Mouse (Mus musculus) gastrocnemius, adult 18-20 months (tissue): ENCODE data around the gene Amh. TPM values are rescaled to one million over a fixed set of nuclear protein-coding genes. Genes with fewer than 3 reads are reported as not detected.

Experiments
- DNase-seq: peaks from one replicate; pipeline ENCODE4 v3.0.0; 2021; ENCODE audit warnings: low spot score
- microRNA-seq: library from miRNA; unstranded; fragments of <30 nt; microRNA quantifications from one replicate; pipeline ENCODE4 v1.2.0, GENCODE M21; 2021
- total RNA-seq, 2 experiments: library from RNA; stranded (reverse); gene quantifications; 2 replicates each; pipeline ENCODE4 v1.2.3; 2021

Gene Amh
- total RNA-seq, 2 experiments from 2014 or later: 0.31 to 0.32 TPM

GRCm38 (mm10) chr10:80855749-80856073 is 50.7 kb downstream of the Amh start:
- DNase-seq: no peak

- DNase-seq: no peak
Measured at GRCm38 (mm10) chr10:80856267-80856666, 51.2 kb downstream of the Amh start.

- no peak for DNase-seq
Measured at GRCm38 (mm10) chr10:80856908-80857307, 51.9 kb downstream of the Amh start.

Small RNA genes lying within 50 kb of the gene (microRNA-seq; reads per million reads assigned to microRNA genes)
- gene Mir1982: 8.9 reads per million, percentile 21 among the genes with 10 or more reads in this experiment

Other genes starting within 250 kb of the Amh start
- 10 to 100 TPM in 1 of 2 experiments, 1 to 10 TPM in 1; 9.6 to 11.1 TPM for gene Rexo1, start 243.7 kb upstream of the Amh start, total RNA-seq
- 1 to 10 TPM; 1.5 to 1.9 TPM for gene Klf16, start 227.9 kb upstream of the Amh start, total RNA-seq
- gene Abhd17a, start 214.9 kb upstream of the Amh start, total RNA-seq: 10 to 100 TPM; 62.4 to 64.3 TPM
- gene Scamp4, start 202.4 kb upstream of the Amh start, total RNA-seq: 10 to 100 TPM; 19.0 to 20.1 TPM
- gene Adat3, start 202.4 kb upstream of the Amh start, total RNA-seq: under 1 TPM in 1 of 2 experiments, not detected in 1; 0.69 TPM
- gene Gm49322, start 199.2 kb upstream of the Amh start, total RNA-seq: under 1 TPM; 0.14 to 0.26 TPM
- 100 to 1,000 TPM in 1 of 2 experiments, 10 to 100 TPM in 1; 97.2 to 128 TPM for gene Csnk1g2, start 182.4 kb upstream of the Amh start, total RNA-seq
- 10 to 100 TPM; 38.5 to 40.0 TPM for gene Btbd2, start 148.2 kb upstream of the Amh start, total RNA-seq
- 100 to 1,000 TPM; 244 to 292 TPM for gene Mknk2, start 127.1 kb upstream of the Amh start, total RNA-seq
- gene Mob3a, start 103.3 kb upstream of the Amh start, total RNA-seq: 1 to 10 TPM; 2.3 to 4.1 TPM
- 1 to 10 TPM in 1 of 2 experiments, under 1 TPM in 1; 0.91 to 1.9 TPM for gene Izumo4, start 103.1 kb upstream of the Amh start, total RNA-seq
- gene Ap3d1, start 63.0 kb upstream of the Amh start, total RNA-seq: 10 to 100 TPM; 24.3 to 31.7 TPM
- gene Dot1l, start 50.0 kb upstream of the Amh start, total RNA-seq: 10 to 100 TPM; 13.6 to 20.8 TPM
- 10 to 100 TPM; 27.3 to 27.6 TPM for gene Sf3a2, start 7.0 kb upstream of the Amh start, total RNA-seq
- gene Plekhj1, start 6.6 kb upstream of the Amh start, total RNA-seq: 10 to 100 TPM; 24.3 to 25.8 TPM
- gene Jsrp1, start 8.3 kb downstream of the Amh start, total RNA-seq: 100 to 1,000 TPM; 448 to 461 TPM
- gene Oaz1, start 21.4 kb downstream of the Amh start, total RNA-seq: 100 to 1,000 TPM; 698 to 770 TPM
- gene Lingo3, start 38.8 kb downstream of the Amh start, total RNA-seq: 10 to 100 TPM in 1 of 2 experiments, 1 to 10 TPM in 1; 8.3 to 12.6 TPM
- gene Lsm7, start 50.0 kb downstream of the Amh start, total RNA-seq: 10 to 100 TPM; 12.6 to 14.7 TPM
- gene Sppl2b, start 50.0 kb downstream of the Amh start, total RNA-seq: 10 to 100 TPM; 12.4 to 12.6 TPM
- not detected for gene Tmprss9, start 66.6 kb downstream of the Amh start, total RNA-seq
- 100 to 1,000 TPM; 109 to 127 TPM for gene Timm13, start 95.7 kb downstream of the Amh start, total RNA-seq
- gene Lmnb2, start 113.0 kb downstream of the Amh start, total RNA-seq: 1 to 10 TPM; 2.7 to 3.2 TPM
- gene Gadd45b, start 124.8 kb downstream of the Amh start, total RNA-seq: 10 to 100 TPM; 17.3 to 25.0 TPM
- 1 to 10 TPM; 2.3 to 2.5 TPM for gene Gng7, start 209.7 kb downstream of the Amh start, total RNA-seq
- under 1 TPM in 1 of 2 experiments, not detected in 1; 0.07 TPM for gene Diras1, start 220.4 kb downstream of the Amh start, total RNA-seq
- gene Slc39a3, start 232.2 kb downstream of the Amh start, total RNA-seq: 10 to 100 TPM; 13.7 TPM